Mouse (Mus musculus) neural tube, embryonic 14.5 days (tissue): ENCODE data around the gene Tmco3. TPM values are rescaled to one million over a fixed set of nuclear protein-coding genes. Genes with fewer than 3 reads are reported as not detected.

Experiments used
- ATAC-seq: fragments of 200-750 bp; cut with Nextera tagmentation; 2 replicates; pipeline ENCODE4 v1.8.0; 2017; ENCODE audit warnings: low read depth, mild to moderate bottlenecking, moderate TSS enrichment, moderate library complexity
- H3K27ac ChIP-seq: fragments of 300-500 bp; sonication (generic); 2 replicates; pipeline ENCODE4 v1.5.1; 2014; ENCODE audit warnings: low read depth, mild to moderate bottlenecking, control low read depth, low read length, moderate library complexity, mixed read lengths
- H3K27me3 ChIP-seq: fragments of 300-500 bp; sonication (generic); 2 replicates; pipeline ENCODE4 v1.6.1; 2014; ENCODE audit warnings: low read length; ENCODE audit not compliant: control insufficient read depth, insufficient read depth
- H3K36me3 ChIP-seq: fragments of 300-500 bp; sonication (generic); 2 replicates; pipeline ENCODE4 v1.6.1; 2014; ENCODE audit warnings: low read length, mixed read lengths; ENCODE audit not compliant: control insufficient read depth, insufficient read depth
- H3K4me1 ChIP-seq: fragments of 300-500 bp; sonication (generic); 2 replicates; pipeline ENCODE4 v1.6.1; 2014; ENCODE audit warnings: low read length; ENCODE audit not compliant: control insufficient read depth, insufficient read depth
- H3K4me2 ChIP-seq: fragments of 300-500 bp; sonication (generic); 2 replicates; pipeline ENCODE4 v1.6.1; 2014; ENCODE audit warnings: mild to moderate bottlenecking, low read depth, low read length, control low read depth
- H3K4me3 ChIP-seq: fragments of 300-500 bp; sonication (generic); 2 replicates; pipeline ENCODE4 v1.5.1; 2014; ENCODE audit warnings: low read depth, low read length, control low read depth, mixed read lengths
- H3K9ac ChIP-seq: fragments of 300-500 bp; sonication (generic); replicated peaks from 2 replicates; pipeline ENCODE4 v1.6.1; 2014; ENCODE audit warnings: low read depth, mild to moderate bottlenecking, control low read depth, low read length, mixed read lengths
- H3K9me3 ChIP-seq: fragments of 300-500 bp; sonication (generic); 2 replicates; pipeline ENCODE4 v1.6.1; 2016; ENCODE audit warnings: low read length; ENCODE audit not compliant: control insufficient read depth
- WGBS: fragments of 180-500 bp; shearing (Covaris S2); extraction: QIAGEN DNeasy Blood & Tissue Kit; methylation state at CpG from one replicate; pipeline ENCODE4 v1.1.7; 2014; 5-methylcytosine and 5-hydroxymethylcytosine counted together
- polyA plus RNA-seq: library from polyadenylated mRNA; unstranded; fragments of >200 nt; fragmentation: Nextera tagmentation; extraction: Ambion mirVana; gene quantifications from 2 replicates; pipeline ENCODE4 v1.2.1, GENCODE M21; 2014

Gene Tmco3
- polyA plus RNA-seq, 1 experiment from 2014 or later, result 47.8 TPM

DNA sequence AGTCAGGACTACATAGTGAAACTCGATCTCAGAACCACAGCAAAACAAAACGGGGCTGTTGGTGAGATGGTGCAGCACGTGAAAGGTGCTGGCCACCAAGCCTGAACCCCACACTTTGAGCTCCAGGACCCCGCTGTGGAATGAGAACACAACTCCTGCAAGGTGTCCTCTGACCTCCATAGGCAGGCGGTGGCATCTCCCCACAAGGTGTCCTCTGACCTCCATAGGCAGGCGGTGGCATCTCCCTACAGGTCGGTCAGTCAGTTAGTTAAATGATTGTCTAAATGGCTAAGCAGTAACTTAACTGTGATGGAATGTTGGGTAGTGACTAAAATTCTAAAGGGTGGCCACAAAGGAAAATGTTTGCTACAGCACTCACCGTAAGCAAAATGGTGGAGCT lies 11.6 kb downstream of the Tmco3 start:
- Histone ChIP-seq H3K27ac (no peak overlapping the region), H3K4me2 (no peak overlapping the region), H3K4me3 (no peak overlapping the region), H3K9ac (no peak overlapping the region), H3K9me3 (no peaks in the 10 kb centered on the region), H3K27me3 (no peaks in the 10 kb centered on the region), H3K4me1 (no peaks in the 10 kb centered on the region), H3K36me3 (peaks cover 49% of the 10 kb centered on the region)
- WGBS, result 97% methylated on average over 8 of the region's 8 CpGs
- no peak for ATAC-seq

DNA sequence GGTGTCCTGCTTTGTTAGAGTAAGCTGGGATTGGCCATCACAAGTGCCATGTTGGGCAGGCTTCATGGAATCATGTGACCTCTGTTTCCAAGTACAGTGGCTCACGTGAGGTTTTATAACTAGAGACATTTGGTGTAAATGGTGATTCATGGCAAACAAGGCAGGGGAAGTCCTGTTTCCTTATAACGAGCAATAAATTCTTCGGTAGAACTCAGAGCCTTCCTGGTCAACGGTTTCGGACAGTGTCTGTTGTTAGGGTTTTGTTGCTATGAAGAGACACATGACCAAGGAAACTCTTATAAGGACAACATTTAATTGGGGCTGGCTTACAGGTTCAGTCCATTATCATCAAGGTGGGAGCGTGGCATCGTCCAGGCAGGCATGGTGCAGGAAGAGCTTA lies 13.0 kb downstream of the Tmco3 start:
- Histone ChIP-seq H3K27ac (no peak overlapping the region), H3K9me3 (no peaks in the 10 kb centered on the region), H3K9ac (no peak overlapping the region), H3K4me2 (no peak overlapping the region), H3K36me3 (peaks cover 48% of the 10 kb centered on the region), H3K27me3 (no peaks in the 10 kb centered on the region), H3K4me1 (no peaks in the 10 kb centered on the region), H3K4me3 (no peak overlapping the region)
- ATAC-seq, result no peak
- WGBS, result 97% methylated on average over 7 of the region's 7 CpGs

GRCm38 (mm10) chr8:13305459-13305858 lies 17.5 kb downstream of the Tmco3 start:
- Histone ChIP-seq H3K4me3 (no peak overlapping the region), H3K4me2 (no peak overlapping the region), H3K9ac (no peak overlapping the region), H3K27ac (no peak overlapping the region), H3K27me3 (no peaks in the 10 kb centered on the region), H3K4me1 (no peaks in the 10 kb centered on the region), H3K36me3 (peaks cover 30% of the 10 kb centered on the region), H3K9me3 (no peaks in the 10 kb centered on the region)
- 92% methylated on average over 6 of the region's 6 CpGs for WGBS
- no peak for ATAC-seq

DNA sequence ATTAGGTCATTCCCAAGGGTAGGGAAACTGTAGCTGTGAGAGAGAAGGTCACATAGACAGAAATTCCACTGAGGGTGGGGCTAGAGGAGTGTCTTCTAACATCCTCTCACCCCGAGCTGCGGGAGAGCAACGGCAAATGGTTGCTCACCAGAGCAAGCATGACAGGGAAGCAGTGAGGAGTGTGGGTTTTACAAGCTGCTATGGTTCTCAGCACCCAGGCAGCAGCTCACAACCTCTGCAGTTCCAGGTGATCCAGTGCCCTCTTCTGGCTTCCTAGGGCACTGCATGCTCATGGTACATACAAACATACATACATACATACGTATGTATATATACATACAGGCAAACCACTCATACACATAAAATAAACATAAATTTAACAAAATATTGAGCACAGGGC lies 17.9 kb downstream of the Tmco3 start:
- ATAC-seq, result no peak
- H3K4me2 ChIP-seq, result no peak overlapping the region
- 96% methylated on average over 4 of the region's 4 CpGs for whole genome bisulfite sequencing
- no peak overlapping the region for H3K9ac ChIP-seq
- H3K4me3 ChIP-seq, result no peak overlapping the region
- H3K36me3 ChIP-seq, result peaks cover 35% of the 10 kb centered on the region
- no peaks in the 10 kb centered on the region for H3K27me3 ChIP-seq
- H3K9me3 ChIP-seq, result no peaks in the 10 kb centered on the region
- no peaks in the 10 kb centered on the region for H3K4me1 ChIP-seq
- H3K27ac ChIP-seq, result no peak overlapping the region

GRCm38 (mm10) chr8:13306309-13306909 lies 18.4 kb downstream of the Tmco3 start:
- peaks cover 39% of the 10 kb centered on the region for H3K36me3 ChIP-seq
- H3K27ac ChIP-seq, result no peak overlapping the region
- no peaks in the 10 kb centered on the region for H3K27me3 ChIP-seq
- no peak overlapping the region for H3K9ac ChIP-seq
- no peak for ATAC-seq
- no peaks in the 10 kb centered on the region for H3K4me1 ChIP-seq
- WGBS, result 82% methylated on average over 7 of the region's 7 CpGs
- no peak overlapping the region for H3K4me3 ChIP-seq
- H3K4me2 ChIP-seq, result no peak overlapping the region
- H3K9me3 ChIP-seq, result no peaks in the 10 kb centered on the region

DNA sequence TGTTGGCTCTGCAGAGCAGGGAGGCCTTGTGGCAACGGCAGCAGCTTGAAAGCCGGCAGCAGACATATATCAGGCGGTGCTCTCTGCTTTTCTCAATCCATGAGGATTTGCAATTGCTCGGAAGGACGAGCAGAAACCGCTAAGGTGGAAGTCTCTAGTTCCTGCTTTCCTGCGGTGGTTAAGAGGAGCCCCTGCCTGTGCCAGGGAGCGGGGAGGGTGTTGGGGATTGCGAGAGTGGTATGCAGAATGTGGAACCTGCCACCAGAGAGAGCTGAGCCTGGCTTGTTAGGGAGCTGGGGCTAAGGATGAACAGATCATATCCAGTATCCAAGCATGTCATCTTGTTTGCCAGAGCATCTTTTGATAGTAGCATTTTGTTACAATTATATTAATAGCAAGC lies 18.9 kb downstream of the Tmco3 start:
- 84% methylated on average over 9 of the region's 9 CpGs for WGBS

GRCm38 (mm10) chr8:13314922-13315321 lies 26.9 kb downstream of the Tmco3 start:
- no peak overlapping the region for H3K9ac ChIP-seq
- no peak overlapping the region for H3K4me2 ChIP-seq
- WGBS, result 87% methylated on average over 3 of the region's 3 CpGs
- peaks cover 41% of the 10 kb centered on the region for H3K36me3 ChIP-seq
- no peaks in the 10 kb centered on the region for H3K27me3 ChIP-seq
- ATAC-seq, result no peak
- H3K4me3 ChIP-seq, result no peak overlapping the region
- H3K4me1 ChIP-seq, result no peaks in the 10 kb centered on the region
- no peaks in the 10 kb centered on the region for H3K9me3 ChIP-seq
- H3K27ac ChIP-seq, result no peak overlapping the region

More for the DNA sequence above, 18.9 kb downstream of the Tmco3 start:
- Histone ChIP-seq H3K4me1 (no peaks in the 10 kb centered on the region), H3K27me3 (no peaks in the 10 kb centered on the region), H3K27ac (no peak overlapping the region), H3K36me3 (peaks cover 35% of the 10 kb centered on the region), H3K4me3 (no peak overlapping the region), H3K4me2 (no peak overlapping the region), H3K9ac (no peak overlapping the region), H3K9me3 (no peaks in the 10 kb centered on the region)
- ATAC-seq, result no peak

DNA sequence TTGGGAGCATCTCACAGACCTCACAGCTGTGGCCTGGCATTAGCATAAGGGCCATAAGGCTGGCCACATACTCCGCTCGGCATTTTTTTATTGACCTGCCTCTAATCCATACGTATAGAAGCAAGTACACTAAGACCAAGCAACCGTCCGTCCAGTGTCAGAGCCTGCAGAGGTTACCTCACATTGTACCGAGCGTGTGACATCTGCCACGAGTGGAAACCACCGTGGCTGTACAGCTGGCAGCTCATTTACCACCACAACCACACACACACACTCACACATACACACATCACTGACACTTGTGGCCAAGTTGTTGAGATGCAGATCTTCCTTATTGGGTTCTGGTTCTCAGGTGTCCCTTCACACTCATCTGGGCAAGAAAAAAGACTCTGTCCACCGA lies 28.7 kb downstream of the Tmco3 start:
- Histone ChIP-seq H3K36me3 (peaks cover 30% of the 10 kb centered on the region), H3K4me3 (no peak overlapping the region), H3K9me3 (no peaks in the 10 kb centered on the region), H3K27me3 (no peaks in the 10 kb centered on the region), H3K27ac (no peak overlapping the region), H3K4me1 (no peaks in the 10 kb centered on the region), H3K4me2 (no peak overlapping the region), H3K9ac (no peak overlapping the region)
- no peak for ATAC-seq
- 90% methylated on average over 10 of the region's 10 CpGs for WGBS

DNA sequence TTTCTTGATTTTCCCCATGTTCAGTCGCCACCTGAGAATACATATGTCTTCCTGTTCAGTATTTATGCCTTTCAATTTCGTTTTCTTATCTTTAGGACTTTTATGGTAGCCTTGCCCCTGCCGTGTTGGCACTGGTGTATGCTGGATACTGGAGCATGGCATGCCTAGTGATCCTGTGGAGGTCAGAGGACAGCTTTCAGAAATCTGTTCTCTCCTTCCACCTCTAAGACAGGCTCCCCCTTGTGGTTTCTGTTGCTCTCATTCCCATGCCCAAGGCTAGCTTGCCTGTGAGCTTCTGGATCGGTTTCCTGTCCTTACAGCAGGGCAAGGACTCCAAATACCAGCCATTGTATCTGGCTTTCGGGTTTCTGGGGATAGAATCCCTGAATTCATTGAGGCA lies 38.6 kb downstream of the Tmco3 start:
- no peak overlapping the region for H3K4me2 ChIP-seq
- peaks cover 4% of the 10 kb centered on the region; the same call in 1 of the 2 replicates for H3K36me3 ChIP-seq
- WGBS, result 37% methylated on average over 5 of the region's 5 CpGs
- no peak for ATAC-seq
- no peak overlapping the region for H3K9ac ChIP-seq
- H3K4me3 ChIP-seq, result no peak overlapping the region
- H3K9me3 ChIP-seq, result no peaks in the 10 kb centered on the region
- H3K27ac ChIP-seq, result no peak overlapping the region
- no peaks in the 10 kb centered on the region for H3K4me1 ChIP-seq
- no peaks in the 10 kb centered on the region for H3K27me3 ChIP-seq
